Mouse (Mus musculus) hindbrain, embryonic 15.5 days (tissue): ENCODE measurements around the gene Upp2. TPM values are rescaled to one million over a fixed set of nuclear protein-coding genes. Genes with fewer than 3 reads are reported as not detected.

Experiments
- ATAC-seq: fragments of 200-750 bp; cut with Nextera tagmentation; 2 replicates; pipeline ENCODE4 v1.8.0; 2017; ENCODE audit warnings: low read depth, moderate number of reproducible peaks, moderate TSS enrichment; ENCODE audit not compliant: low FRiP score
- H3K27ac ChIP-seq: fragments of 300-500 bp; sonication (generic); replicated peaks from 2 replicates; pipeline ENCODE4 v1.5.1; 2015; ENCODE audit warnings: mild to moderate bottlenecking, inconsistent platforms
- H3K27me3 ChIP-seq: fragments of 300-500 bp; sonication (generic); 2 replicates; pipeline ENCODE4 v1.6.1; 2015; ENCODE audit warnings: control low read depth, inconsistent platforms
- H3K36me3 ChIP-seq: fragments of 300-500 bp; sonication (generic); 2 replicates; pipeline ENCODE4 v1.6.1; 2015; ENCODE audit warnings: control low read depth, inconsistent platforms
- H3K4me1 ChIP-seq: fragments of 300-500 bp; sonication (generic); replicated peaks from 2 replicates; pipeline ENCODE4 v1.6.1; 2015; ENCODE audit warnings: control low read depth, inconsistent platforms
- H3K4me2 ChIP-seq: fragments of 300-500 bp; sonication (generic); 2 replicates; pipeline ENCODE4 v1.6.1; 2015; ENCODE audit warnings: moderate library complexity, mild to moderate bottlenecking, inconsistent platforms
- H3K4me3 ChIP-seq: fragments of 300-500 bp; sonication (generic); 2 replicates; pipeline ENCODE4 v1.5.1; 2015; ENCODE audit warnings: mild to moderate bottlenecking, inconsistent platforms
- H3K9ac ChIP-seq: fragments of 300-500 bp; sonication (generic); 2 replicates; pipeline ENCODE4 v1.6.1; 2015; ENCODE audit warnings: inconsistent platforms
- H3K9me3 ChIP-seq: fragments of 300-500 bp; sonication (generic); 2 replicates; pipeline ENCODE4 v1.6.1; 2016; ENCODE audit warnings: control low read depth, inconsistent platforms
- WGBS: fragments of 180-500 bp; shearing (Covaris S2); methylation state at CpG from one replicate; pipeline ENCODE4 v1.1.7; 2015; 5-methylcytosine and 5-hydroxymethylcytosine counted together
- polyA plus RNA-seq: library from polyadenylated mRNA; unstranded; fragments of >200 nt; fragmentation: Nextera tagmentation; extraction: Ambion mirVana; gene quantifications from 2 replicates; pipeline ENCODE4 v1.2.1, GENCODE M21; 2015

Upp2 gene
- polyA plus RNA-seq, 1 experiment from 2014 or later = 16.2 TPM

DNA sequence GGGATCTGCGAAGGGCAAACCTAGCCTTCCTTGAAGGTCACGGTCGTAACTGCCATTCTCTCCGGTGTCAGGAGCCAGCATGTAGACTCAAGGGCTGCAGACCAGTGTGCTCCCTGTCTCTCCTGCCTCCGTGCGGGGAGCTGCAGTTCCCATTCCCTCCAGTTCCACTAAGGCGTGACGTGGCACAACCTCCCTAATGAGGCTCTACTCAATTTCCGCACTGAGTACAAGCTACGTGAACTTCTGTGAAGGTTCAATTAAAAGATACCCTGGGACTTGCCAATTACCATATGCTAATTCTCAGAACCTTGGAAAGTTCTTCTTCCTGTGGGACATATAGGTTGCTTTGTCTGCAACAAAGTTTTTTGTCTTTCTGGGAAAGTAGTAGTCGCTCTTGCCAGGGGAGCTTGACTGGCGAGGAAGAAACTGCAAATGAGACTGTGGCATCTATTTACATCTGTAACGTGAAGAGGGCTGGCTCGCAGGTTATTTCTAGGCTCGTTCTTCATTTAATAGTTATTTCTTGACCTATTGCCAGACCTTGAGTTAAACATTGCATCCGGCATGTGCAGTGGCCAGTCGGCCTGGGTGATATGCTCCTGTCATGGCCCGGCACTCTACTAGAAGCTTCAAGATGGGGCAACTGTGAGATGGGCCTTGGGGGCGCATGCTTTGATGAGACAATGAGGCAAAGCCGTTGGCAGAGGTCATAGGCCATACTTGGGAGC is 265.3 kb downstream of the Upp2 start:
- Histone ChIP-seq H3K9me3 (no peaks in the 10 kb centered on the region), H3K9ac (no peak overlapping the region), H3K27me3 (no peaks in the 10 kb centered on the region), H3K36me3 (no peaks in the 10 kb centered on the region), H3K4me2 (no peak overlapping the region), H3K4me3 (no peak overlapping the region), H3K4me1 (no peaks in the 10 kb centered on the region), H3K27ac (no peak overlapping the region)
- 90% methylated on average over 20 of the region's 20 CpGs for WGBS
- no peak for ATAC-seq

DNA sequence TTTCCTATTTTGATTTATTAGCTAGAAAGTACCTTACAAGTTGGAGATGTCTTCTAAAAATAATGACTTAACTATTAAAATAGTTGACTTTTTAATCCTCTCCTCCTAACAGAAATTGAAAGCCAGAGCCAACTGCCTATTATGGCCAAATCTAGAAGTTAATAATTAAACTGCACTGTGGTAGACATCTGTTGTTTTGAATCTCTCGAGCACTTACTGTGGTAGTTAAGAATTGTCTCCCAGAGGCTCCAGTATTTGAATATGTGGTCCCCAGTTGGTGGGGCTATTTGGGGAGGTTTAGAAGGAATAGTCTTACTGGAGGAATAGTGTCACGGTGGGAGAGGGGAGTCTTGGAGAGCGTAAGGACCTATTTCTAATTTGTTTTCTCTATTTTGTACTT is 273.9 kb downstream of the Upp2 start:
- WGBS = 62% methylated on average over 3 of the region's 3 CpGs
- H3K27ac ChIP-seq = no peak overlapping the region
- H3K4me1 ChIP-seq = no peaks in the 10 kb centered on the region
- H3K9ac ChIP-seq = no peak overlapping the region
- no peaks in the 10 kb centered on the region for H3K9me3 ChIP-seq
- no peaks in the 10 kb centered on the region for H3K27me3 ChIP-seq
- no peaks in the 10 kb centered on the region for H3K36me3 ChIP-seq
- H3K4me2 ChIP-seq = no peak overlapping the region
- no peak overlapping the region for H3K4me3 ChIP-seq
- ATAC-seq = no peak

GRCm38 (mm10) chr2:58842443-58842842 is 275.3 kb downstream of the Upp2 start:
- no peak overlapping the region for H3K9ac ChIP-seq
- 92% methylated on average over 4 of the region's 4 CpGs for WGBS

More at GRCm38 (mm10) chr2:58842443-58842842, 275.3 kb downstream of the Upp2 start:
- Histone ChIP-seq H3K27ac (no peak overlapping the region), H3K4me3 (no peak overlapping the region), H3K4me2 (no peak overlapping the region), H3K9me3 (no peaks in the 10 kb centered on the region), H3K36me3 (no peaks in the 10 kb centered on the region), H3K27me3 (no peaks in the 10 kb centered on the region), H3K4me1 (no peaks in the 10 kb centered on the region)
- no peak for ATAC-seq

Other genes with a start within 250 kb of the Upp2 start
- gene Acvr1c, start 209.4 kb upstream of the Upp2 start, polyA plus RNA-seq = 0.21 and 0.51 TPM in 2 replicates
- gene Gm17409, start 97.2 kb upstream of the Upp2 start, polyA plus RNA-seq = not detected in 2 replicates
- 4.5 and 5.0 TPM in 2 replicates for gene Acvr1, start 141 bp upstream of the Upp2 start, polyA plus RNA-seq